8 mouse cellular contexts compared by ENCODE assay signal in the genomic region with DNA sequence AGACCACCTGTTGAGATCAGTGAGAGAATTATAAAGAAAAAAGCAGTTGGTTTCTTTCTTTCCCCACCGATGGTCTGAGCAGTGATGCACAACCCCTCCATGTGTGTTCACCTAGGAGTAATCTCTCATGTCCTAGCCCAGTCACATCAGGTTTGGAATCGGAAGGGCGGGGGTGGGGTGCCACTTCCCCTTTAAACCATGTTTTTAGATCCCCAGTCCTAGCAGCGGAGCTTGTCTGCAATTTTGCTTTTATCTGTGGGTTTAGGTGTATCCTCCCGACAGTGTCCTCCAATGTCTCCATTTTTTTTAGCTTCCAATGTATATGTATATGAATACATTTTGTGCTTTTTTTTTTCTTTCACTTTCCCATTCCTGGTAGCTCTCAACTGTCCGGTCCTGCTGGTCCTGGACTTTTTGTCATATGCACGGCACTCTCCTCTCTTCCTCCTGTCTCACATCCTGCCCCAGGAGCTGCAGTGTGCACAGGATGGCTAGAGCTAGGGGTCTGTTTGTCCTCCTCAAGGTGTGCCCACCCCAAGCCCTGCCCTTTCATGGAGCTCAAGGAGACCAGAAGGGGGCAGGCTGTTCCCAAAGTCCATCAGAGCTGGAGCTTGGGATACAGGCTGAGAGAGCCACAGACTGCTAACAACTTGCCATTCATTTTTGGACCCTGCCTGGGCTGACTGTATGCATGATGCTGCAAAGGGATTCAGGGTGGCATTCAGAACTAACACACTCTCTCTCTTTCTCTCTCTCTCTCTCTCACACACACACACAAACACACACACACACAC. TPM values are rescaled to one million over a fixed set of nuclear protein-coding genes. Genes with fewer than 3 reads are reported as not detected.
DNase-seq lines count a peak whose midpoint lies in the region; ATAC-seq and TF ChIP-seq lines count a peak whose summit lies in the region.

No protein-coding gene starts in this region.

- no peak for DNase-seq in liver, adult 2 months (ENCODE audit: extremely low read depth, low read depth, low spot score)
- no peak for DNase-seq in liver
- DNase-seq in brain, embryonic 18.5 days (ENCODE audit: low read depth, low spot score) = peak; percentile 39
- DNase-seq in gastrocnemius, adult 8-10 months (ENCODE audit: low spot score in 2 of 2) = peak; percentile 28 to 34
- DNase-seq in kidney, adult 8-10 months = peak; percentile 66 to 75
- no peak for DNase-seq in liver, embryonic 13.5 days
- DNase-seq in yolk sac, embryonic 10.5 days (ENCODE audit: low spot score) = no peak

- no peak overlapping the region for H3K27ac ChIP-seq in liver, adult 2 months (replicated peaks; ENCODE audit: insufficient read depth, low read depth, low read length)
- no peak overlapping the region for H3K27ac ChIP-seq in liver, embryonic 13.5 days
- no peak overlapping the region for H3K27ac ChIP-seq in neural tube, embryonic 15.5 days (replicated peaks)

- no peaks in the 10 kb centered on the region for H3K79me2 ChIP-seq in liver, adult 2 months (ENCODE audit: control insufficient read depth, insufficient read depth, low read length)

- H3K9me3 ChIP-seq in liver, embryonic 13.5 days (replicated peaks) = no peaks in the 10 kb centered on the region
- H3K9me3 ChIP-seq in neural tube, embryonic 15.5 days (replicated peaks) = no peaks in the 10 kb centered on the region

- no peak for ATAC-seq in liver, embryonic 13.5 days (ENCODE audit: low read depth)
- ATAC-seq in neural tube, embryonic 15.5 days (ENCODE audit: low FRiP score) = no peak

- TF ChIP-seq CTCF in liver, adult 2 months (IDR thresholded peaks at IDR 0.05; ENCODE audit: low read depth, low read length) = peak; percentile 26; the same call in 1 of the 2 replicates

- H3K4me2 ChIP-seq in liver, embryonic 13.5 days = peak overlapping the region; percentile 85
- peak overlapping the region; percentile 86 for H3K4me2 ChIP-seq in neural tube, embryonic 15.5 days

- no peak overlapping the region for H3K9ac ChIP-seq in liver, adult 2 months (ENCODE audit: low read depth, low read length)
- H3K9ac ChIP-seq in liver, embryonic 13.5 days = no peak overlapping the region
- H3K9ac ChIP-seq in neural tube, embryonic 15.5 days (replicated peaks) = no peak overlapping the region

- no peak overlapping the region for H3K4me3 ChIP-seq in liver, adult 2 months (ENCODE audit: insufficient read depth, low read depth, low read length)
- peak overlapping the region; percentile 70 for H3K4me3 ChIP-seq in liver, embryonic 13.5 days (replicated peaks)
- peak overlapping the region; percentile 83 for H3K4me3 ChIP-seq in neural tube, embryonic 15.5 days (replicated peaks)

- H3K36me3 ChIP-seq in liver, adult 2 months (ENCODE audit: control insufficient read depth, insufficient read depth, low read length) = no peaks in the 10 kb centered on the region
- H3K36me3 ChIP-seq in liver, embryonic 13.5 days = no peaks in the 10 kb centered on the region
- no peaks in the 10 kb centered on the region for H3K36me3 ChIP-seq in neural tube, embryonic 15.5 days

- no peaks in the 10 kb centered on the region for H3K4me1 ChIP-seq in liver, adult 2 months (ENCODE audit: control insufficient read depth, insufficient read depth, low read length)
- peaks cover 43% of the 10 kb centered on the region for H3K4me1 ChIP-seq in liver, embryonic 13.5 days (replicated peaks)
- H3K4me1 ChIP-seq in neural tube, embryonic 15.5 days = peaks cover 36% of the 10 kb centered on the region

- WGBS in liver, adult 2 months = 64% methylated on average over 7 of the region's 7 CpGs
- 23% methylated on average over 7 of the region's 7 CpGs for WGBS in liver, embryonic 13.5 days (ENCODE audit: insufficient replicate concordance)
- 75% methylated on average over 7 of the region's 7 CpGs for WGBS in neural tube, embryonic 15.5 days

- TF ChIP-seq POLR2A in liver, adult 2 months (IDR thresholded peaks at IDR 0.05; ENCODE audit: extremely low read depth, insufficient read depth, low read length) = no peak

- peaks cover 15% of the 10 kb centered on the region for H3K27me3 ChIP-seq in liver, adult 2 months (ENCODE audit: control insufficient read depth, insufficient read depth, low read length)
- peaks cover 45% of the 10 kb centered on the region for H3K27me3 ChIP-seq in liver, embryonic 13.5 days
- peaks cover 10% of the 10 kb centered on the region; the same call in 1 of the 2 replicates for H3K27me3 ChIP-seq in neural tube, embryonic 15.5 days (replicated peaks)

RNA-seq across cellular contexts. Expression of a gene that starts 2.6 kb away (rescaled TPM):
- total RNA-seq in liver, adult 2 months (2014; rRNA removed) = 0.07 and 0.09 TPM in 2 replicates
- 0.11 and 0.18 TPM in 2 replicates for polyA plus RNA-seq in liver, adult 2 months (2012; rRNA removed)
- 1 to 10 TPM; 6.1 to 9.9 (median 7.3) TPM for total RNA-seq in gastrocnemius, adult 8-10 months (2022)
- polyA plus RNA-seq in liver, embryonic 13.5 days (2015; fragmentation: Nextera tagmentation; extraction: Ambion mirVana) = 0.20 and 0.23 TPM in 2 replicates
- polyA plus RNA-seq in neural tube, embryonic 15.5 days (2015; fragmentation: Nextera tagmentation; extraction: Ambion mirVana) = 2.1 and 2.3 TPM in 2 replicates

Comparison
In these comparisons a context has a peak if more than half of its experiments do, and no peak if none do; other contexts are left out.
1. DNase-seq: peak in brain, embryonic 18.5 days (single experiment), gastrocnemius, adult 8-10 months (2 of 2) and kidney, adult 8-10 months (2 of 2); none in liver, adult 2 months (single experiment), liver (single experiment), liver, embryonic 13.5 days (single experiment) and yolk sac, embryonic 10.5 days (single experiment).